Mouse (Mus musculus) heart, embryonic 13.5 days (tissue): Measurements from ENCODE around the gene Sorbs1. TPM values are rescaled to one million over a fixed set of nuclear protein-coding genes. Genes with fewer than 3 reads are reported as not detected.

Source experiments
- ATAC-seq: fragments of 200-750 bp; cut with Nextera tagmentation; 2 replicates; pipeline ENCODE4 v1.8.0; 2017; ENCODE audit warnings: moderate TSS enrichment; ENCODE audit not compliant: insufficient number of reproducible peaks, low FRiP score, low TSS enrichment; ENCODE audit errors: extremely low read depth
- H3K27ac ChIP-seq: fragments of 300-500 bp; sonication (generic); replicated peaks from 2 replicates; pipeline ENCODE4 v1.5.1; 2015; ENCODE audit warnings: moderate library complexity, mild to moderate bottlenecking, inconsistent platforms
- H3K27me3 ChIP-seq: fragments of 300-500 bp; sonication (generic); replicated peaks from 2 replicates; pipeline ENCODE4 v1.6.1; 2015; ENCODE audit warnings: mild to moderate bottlenecking, inconsistent platforms
- H3K36me3 ChIP-seq: fragments of 300-500 bp; sonication (generic); 2 replicates; pipeline ENCODE4 v1.6.1; 2015; ENCODE audit warnings: mild to moderate bottlenecking, inconsistent platforms
- H3K4me1 ChIP-seq: fragments of 300-500 bp; sonication (generic); 2 replicates; pipeline ENCODE4 v1.6.1; 2015; ENCODE audit warnings: inconsistent platforms
- H3K4me2 ChIP-seq: fragments of 300-500 bp; sonication (generic); 2 replicates; pipeline ENCODE4 v1.6.1; 2015; ENCODE audit warnings: inconsistent platforms, mild to moderate bottlenecking, moderate library complexity
- H3K4me3 ChIP-seq: fragments of 300-500 bp; sonication (generic); 2 replicates; pipeline ENCODE4 v1.5.1; 2015; ENCODE audit warnings: moderate library complexity, mild to moderate bottlenecking, inconsistent platforms
- H3K9ac ChIP-seq: fragments of 300-500 bp; sonication (generic); 2 replicates; pipeline ENCODE4 v1.6.1; 2015; ENCODE audit warnings: inconsistent platforms, mild to moderate bottlenecking, moderate library complexity
- H3K9me3 ChIP-seq: fragments of 300-500 bp; sonication (generic); 2 replicates; pipeline ENCODE4 v1.6.1; 2016; ENCODE audit warnings: inconsistent platforms
- WGBS: fragments of 180-500 bp; shearing (Covaris S2); methylation state at CpG from one replicate; pipeline ENCODE4 v1.1.7; 2015; ENCODE audit warnings: mixed read lengths; 5-methylcytosine and 5-hydroxymethylcytosine counted together
- polyA plus RNA-seq: library from polyadenylated mRNA; unstranded; fragments of >200 nt; fragmentation: Nextera tagmentation; extraction: Ambion mirVana; gene quantifications from 2 replicates; pipeline ENCODE4 v1.2.1, GENCODE M21; 2015

Sorbs1 gene
- polyA plus RNA-seq, 1 experiment from 2014 or later: 65.4 TPM

DNA sequence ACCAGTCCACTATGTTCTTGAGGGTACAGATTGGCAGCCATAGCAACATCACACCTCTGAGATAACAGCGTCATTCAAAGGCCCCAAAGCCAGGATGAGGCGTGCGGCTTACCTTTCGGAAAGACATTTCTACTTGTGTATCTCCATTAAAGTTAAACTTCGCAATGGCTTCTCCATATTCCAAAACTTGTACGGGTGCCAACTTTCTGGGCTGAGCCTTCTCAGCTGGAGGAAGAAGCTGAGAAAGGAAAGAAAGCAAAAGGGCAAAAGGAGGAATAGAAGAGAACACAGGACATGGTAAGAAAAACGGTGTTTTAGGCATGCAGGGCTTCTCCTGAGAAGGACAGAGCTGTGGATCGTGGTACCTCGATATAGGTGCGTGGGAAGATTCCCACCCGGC lies 199.3 kb downstream of the Sorbs1 start:
- ATAC-seq: no peak
- H3K4me2 ChIP-seq: no peak overlapping the region
- peaks cover 78% of the 10 kb centered on the region for H3K36me3 ChIP-seq
- WGBS: 86% methylated on average over 11 of the region's 11 CpGs
- no peak overlapping the region for H3K4me3 ChIP-seq
- no peak overlapping the region for H3K9ac ChIP-seq
- peaks cover 15% of the 10 kb centered on the region for H3K4me1 ChIP-seq
- H3K27me3 ChIP-seq: no peaks in the 10 kb centered on the region
- H3K9me3 ChIP-seq: no peaks in the 10 kb centered on the region
- H3K27ac ChIP-seq: 0 out of 2 replicates have a peak overlapping the region, but pooled peaks have one; percentile 5

DNA sequence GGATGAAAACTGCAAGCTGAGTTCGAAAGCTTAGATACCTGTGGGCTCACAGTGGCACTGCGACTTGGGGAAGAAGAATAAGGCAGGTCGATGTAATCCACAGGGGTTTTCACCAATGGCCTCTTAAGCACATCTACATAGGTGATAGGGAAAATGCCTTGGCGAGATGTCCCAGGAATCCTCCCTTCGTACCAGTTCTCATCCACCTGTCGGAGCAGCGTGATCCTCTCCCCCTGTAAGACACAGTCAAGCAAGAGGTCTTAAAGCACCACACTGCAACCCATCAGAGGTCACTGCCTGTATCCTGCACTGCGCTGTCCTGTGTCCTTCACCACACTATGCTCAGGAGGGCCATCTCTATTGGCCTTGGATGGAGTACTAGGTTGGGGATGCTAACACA lies 201.9 kb downstream of the Sorbs1 start:
- no peak for ATAC-seq
- Histone ChIP-seq H3K4me2 (no peak overlapping the region), H3K9me3 (no peaks in the 10 kb centered on the region), H3K4me1 (peaks cover 11% of the 10 kb centered on the region), H3K27me3 (no peaks in the 10 kb centered on the region), H3K9ac (no peak overlapping the region), H3K27ac (no peak overlapping the region), H3K36me3 (peaks cover 83% of the 10 kb centered on the region), H3K4me3 (no peak overlapping the region)
- WGBS: 90% methylated on average over 8 of the region's 8 CpGs

DNA sequence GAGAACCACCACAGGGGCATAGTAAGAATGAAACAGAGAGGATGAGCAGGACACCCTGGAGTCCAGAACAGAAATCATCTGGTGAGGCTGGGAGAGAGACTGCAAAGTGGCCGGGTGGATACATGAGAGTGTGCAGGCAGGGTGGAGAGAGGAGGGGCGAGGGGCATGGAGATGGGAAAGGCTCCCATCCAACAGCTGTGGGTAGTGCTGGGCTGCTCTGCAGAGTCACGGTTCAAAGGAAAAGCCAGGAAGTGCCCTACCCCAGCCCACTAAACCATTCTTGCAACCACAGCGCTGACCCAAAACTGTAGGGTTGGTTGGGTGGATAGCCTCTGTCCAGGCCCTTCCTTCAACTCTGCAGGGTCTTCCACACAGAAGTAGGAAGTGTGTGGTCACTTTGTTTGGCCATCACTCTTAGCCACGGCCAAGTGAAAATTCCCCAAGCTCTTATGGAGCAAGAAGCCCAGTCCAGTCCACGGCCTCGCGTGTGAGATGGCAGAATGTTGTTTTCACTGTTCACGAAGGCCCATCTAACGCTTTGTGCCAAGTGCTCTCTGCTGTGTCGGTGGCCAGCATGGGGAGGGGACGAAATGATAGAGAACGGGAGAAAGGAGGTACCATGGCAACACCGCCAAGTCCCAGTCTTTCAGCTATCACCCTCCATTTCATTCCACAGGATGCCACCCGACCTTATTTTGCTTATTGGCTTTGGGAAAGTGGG lies 203.0 kb downstream of the Sorbs1 start:
- WGBS: 81% methylated on average over 15 of the region's 15 CpGs
- H3K27ac ChIP-seq: no peak overlapping the region
- H3K27me3 ChIP-seq: no peaks in the 10 kb centered on the region
- peaks cover 72% of the 10 kb centered on the region for H3K36me3 ChIP-seq
- ATAC-seq: no peak
- peaks cover 11% of the 10 kb centered on the region for H3K4me1 ChIP-seq
- no peak overlapping the region for H3K9ac ChIP-seq
- H3K4me2 ChIP-seq: no peak overlapping the region
- no peaks in the 10 kb centered on the region for H3K9me3 ChIP-seq
- no peak overlapping the region for H3K4me3 ChIP-seq

DNA sequence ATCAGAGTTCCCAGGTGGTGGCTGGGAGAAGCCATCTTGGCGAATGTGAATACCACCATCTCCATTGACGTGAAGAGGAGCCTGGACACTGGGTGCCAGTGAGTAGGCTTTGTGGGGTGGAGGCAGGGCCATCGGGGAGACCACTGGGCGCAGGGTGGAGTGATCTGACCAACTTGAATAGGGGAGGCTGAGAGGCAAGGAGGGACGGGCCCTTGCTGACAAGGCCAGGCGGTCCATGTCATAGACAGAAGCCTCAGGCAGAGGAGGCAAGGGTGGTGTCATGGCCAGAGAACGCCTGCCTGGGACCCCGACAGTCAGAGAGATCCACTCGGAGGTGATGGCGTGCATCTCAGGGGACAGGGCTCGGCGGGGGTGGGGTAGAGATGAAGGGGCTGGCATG lies 203.7 kb downstream of the Sorbs1 start:
- WGBS: 86% methylated on average over 12 of the region's 12 CpGs
- Histone ChIP-seq H3K27ac (no peak overlapping the region), H3K36me3 (peaks cover 67% of the 10 kb centered on the region), H3K4me3 (no peak overlapping the region), H3K27me3 (no peaks in the 10 kb centered on the region), H3K9me3 (no peaks in the 10 kb centered on the region), H3K4me2 (no peak overlapping the region), H3K9ac (no peak overlapping the region), H3K4me1 (peaks cover 17% of the 10 kb centered on the region)
- ATAC-seq: no peak

DNA sequence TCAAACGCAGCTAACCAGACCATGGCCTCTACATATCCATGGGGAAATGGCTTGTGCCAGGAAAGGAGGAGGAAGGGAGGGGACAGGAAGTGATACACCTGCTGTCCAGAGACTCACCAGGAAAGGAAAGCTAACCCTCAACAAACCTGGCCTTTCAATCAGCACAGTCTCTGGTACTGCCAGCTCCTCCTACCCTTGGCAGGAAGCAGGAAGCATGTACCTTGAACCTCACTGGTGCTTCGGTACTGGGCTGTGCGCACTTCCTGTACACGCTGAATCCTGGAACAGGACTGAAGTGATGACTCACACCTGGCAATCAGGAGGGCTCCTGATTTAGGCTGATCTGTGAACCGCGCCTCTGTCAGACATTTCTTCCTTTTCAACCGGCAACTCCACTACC lies 206.0 kb downstream of the Sorbs1 start:
- H3K27me3 ChIP-seq: no peaks in the 10 kb centered on the region
- no peak overlapping the region for H3K4me2 ChIP-seq
- H3K4me1 ChIP-seq: peaks cover 40% of the 10 kb centered on the region
- 0 out of 2 replicates have a peak overlapping the region, but pooled peaks have one; percentile 6 for H3K27ac ChIP-seq
- 63% methylated on average over 7 of the region's 7 CpGs for WGBS
- H3K9me3 ChIP-seq: no peaks in the 10 kb centered on the region
- no peak overlapping the region for H3K9ac ChIP-seq
- no peak for ATAC-seq
- peaks cover 45% of the 10 kb centered on the region for H3K36me3 ChIP-seq
- no peak overlapping the region for H3K4me3 ChIP-seq

- Histone ChIP-seq H3K4me1 (peaks cover 47% of the 10 kb centered on the region), H3K36me3 (peaks cover 42% of the 10 kb centered on the region), H3K27me3 (no peaks in the 10 kb centered on the region), H3K9ac (no peak overlapping the region), H3K4me3 (no peak overlapping the region), H3K4me2 (no peak overlapping the region), H3K9me3 (no peaks in the 10 kb centered on the region), H3K27ac (no peak overlapping the region)
- 66% methylated on average over 2 of the region's 2 CpGs for WGBS
- ATAC-seq: no peak
Observed at GRCm38 (mm10) chr19:40306631-40307030, 206.9 kb downstream of the Sorbs1 start.

GRCm38 (mm10) chr19:40305456-40305855 lies 208.1 kb downstream of the Sorbs1 start:
- no peak overlapping the region for H3K27ac ChIP-seq
- peaks cover 37% of the 10 kb centered on the region for H3K36me3 ChIP-seq
- H3K27me3 ChIP-seq: no peaks in the 10 kb centered on the region
- no peak overlapping the region for H3K9ac ChIP-seq
- no peaks in the 10 kb centered on the region for H3K9me3 ChIP-seq
- peaks cover 47% of the 10 kb centered on the region for H3K4me1 ChIP-seq
- 71% methylated on average over 7 of the region's 7 CpGs for WGBS
- no peak overlapping the region for H3K4me3 ChIP-seq
- no peak overlapping the region for H3K4me2 ChIP-seq
- no peak for ATAC-seq

GRCm38 (mm10) chr19:40302916-40303315 lies 210.7 kb downstream of the Sorbs1 start:
- peak overlapping the region; percentile 73 for H3K27ac ChIP-seq
- no peaks in the 10 kb centered on the region for H3K9me3 ChIP-seq
- peak; percentile 66; the same call in 1 of the 2 replicates for ATAC-seq
- WGBS: 32% methylated on average over 9 of the region's 9 CpGs
- peak overlapping the region; percentile 46 for H3K4me2 ChIP-seq
- H3K9ac ChIP-seq: peak overlapping the region; percentile 65
- no peaks in the 10 kb centered on the region for H3K27me3 ChIP-seq
- H3K4me1 ChIP-seq: peaks cover 66% of the 10 kb centered on the region
- no peak overlapping the region for H3K4me3 ChIP-seq
- H3K36me3 ChIP-seq: peaks cover 36% of the 10 kb centered on the region

DNA sequence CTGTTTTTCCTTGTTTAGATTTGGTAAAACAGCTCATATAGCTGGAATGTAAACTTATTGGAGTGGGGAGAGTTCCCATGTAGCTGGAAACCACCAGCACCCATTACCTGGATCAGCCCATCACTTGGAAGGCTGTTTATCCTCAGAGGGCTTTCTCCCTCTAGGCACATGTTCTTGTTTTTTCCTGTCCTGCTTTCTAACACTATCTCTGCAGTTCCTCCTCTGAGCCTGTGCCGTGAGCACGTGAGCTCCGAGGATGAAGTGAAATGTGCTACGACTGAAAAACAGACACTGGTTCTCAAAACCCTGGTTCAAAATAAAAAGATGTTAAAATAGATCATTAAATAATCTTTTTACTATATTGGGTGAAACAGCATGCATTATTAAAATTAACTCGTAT lies 211.1 kb downstream of the Sorbs1 start:
- no peak overlapping the region for H3K4me3 ChIP-seq
- ATAC-seq: no peak
- H3K36me3 ChIP-seq: peaks cover 31% of the 10 kb centered on the region
- H3K9ac ChIP-seq: peak overlapping the region; percentile 54
- 42% methylated on average over 5 of the region's 5 CpGs for WGBS
- no peaks in the 10 kb centered on the region for H3K27me3 ChIP-seq
- peak overlapping the region; percentile 73 for H3K27ac ChIP-seq
- peaks cover 66% of the 10 kb centered on the region for H3K4me1 ChIP-seq
- H3K4me2 ChIP-seq: peak overlapping the region; percentile 46
- no peaks in the 10 kb centered on the region for H3K9me3 ChIP-seq

- ATAC-seq: no peak
- WGBS: 80% methylated on average over 12 of the region's 12 CpGs
- no peak overlapping the region for H3K4me3 ChIP-seq
- H3K4me2 ChIP-seq: no peak overlapping the region
- no peaks in the 10 kb centered on the region for H3K27me3 ChIP-seq
- peaks cover 81% of the 10 kb centered on the region for H3K4me1 ChIP-seq
- no peak overlapping the region for H3K27ac ChIP-seq
- peaks cover 25% of the 10 kb centered on the region for H3K36me3 ChIP-seq
- H3K9ac ChIP-seq: no peak overlapping the region
- H3K9me3 ChIP-seq: no peaks in the 10 kb centered on the region
Observed at GRCm38 (mm10) chr19:40299983-40300759, 213.4 kb downstream of the Sorbs1 start.

DNA sequence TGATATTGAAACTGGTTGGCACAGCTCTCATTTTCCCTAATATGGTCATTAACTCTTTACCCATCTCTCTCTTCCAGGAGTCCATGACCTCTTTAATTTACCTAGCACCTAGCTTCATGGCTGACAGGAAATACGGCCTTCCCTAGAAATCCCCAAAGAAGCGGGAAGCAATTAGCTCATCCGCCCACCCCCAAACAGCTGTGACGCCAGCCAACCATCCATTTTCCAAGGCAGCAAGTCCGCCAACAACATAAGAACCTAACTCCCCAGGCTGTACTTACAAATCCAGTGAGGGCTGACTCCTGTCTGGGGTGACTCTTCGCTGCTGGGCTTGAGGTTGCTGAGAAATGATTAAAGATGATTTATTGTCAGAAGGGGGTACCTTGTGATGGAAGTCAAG lies 214.4 kb downstream of the Sorbs1 start:
- H3K27me3 ChIP-seq: no peaks in the 10 kb centered on the region
- no peaks in the 10 kb centered on the region for H3K9me3 ChIP-seq
- WGBS: 83% methylated on average over 6 of the region's 6 CpGs
- ATAC-seq: no peak
- peaks cover 34% of the 10 kb centered on the region for H3K36me3 ChIP-seq
- H3K4me3 ChIP-seq: no peak overlapping the region
- H3K4me2 ChIP-seq: no peak overlapping the region
- no peak overlapping the region for H3K9ac ChIP-seq
- peaks cover 73% of the 10 kb centered on the region for H3K4me1 ChIP-seq
- no peak overlapping the region for H3K27ac ChIP-seq
